Mouse (Mus musculus) adrenal gland, adult 2 months (tissue): Measurements from ENCODE around the gene Olfr1247. TPM values are rescaled to one million over a fixed set of nuclear protein-coding genes. Genes with fewer than 3 reads are reported as not detected.
"Not testable (repeated sequence)": the region's sequence is repeated elsewhere in the genome, so short reads cannot be mapped to it uniquely, and the experiment has no call there.

Experiments used
- DNase-seq: peaks from one replicate; pipeline ENCODE4 v3.0.0; 2021
- long read RNA-seq: library from polyadenylated mRNA; stranded (forward); transcript quantifications from one replicate; pipeline ENCODE4 v2.0.0, GENCODE M21; 2021
- polyA plus RNA-seq: library from polyadenylated mRNA; depleted of rRNA; stranded (reverse); fragments of >200 nt; gene quantifications from 2 replicates; pipeline ENCODE4 v1.2.3, GENCODE M21; 2012; rRNA removed
- total RNA-seq, 2 experiments: library from RNA; stranded (reverse); gene quantifications; 2 replicates each; pipeline ENCODE4 v1.2.3; 2021

Olfr1247 gene
- total RNA-seq = not detected
- polyA plus RNA-seq = not detected in 2 replicates
- long read RNA-seq = 0 reads

GRCm38 (mm10) chr2:89614030-89614429 lies at the start of gene Olfr1247:
Gene Olfr1247 (minus strand): TSS chr2:89614130.
- no peak for DNase-seq

- DNase-seq = no peak
Observed at GRCm38 (mm10) chr2:89661367-89661766, 47.4 kb upstream of the Olfr1247 start, which contains the start of gene Olfr1250. Gene Olfr1250 (minus strand): TSS chr2:89661467.

- no peak for DNase-seq
Observed at GRCm38 (mm10) chr2:89634883-89635282, 21.0 kb upstream of the Olfr1247 start, which contains the start of gene Olfr1249. Gene Olfr1249 (minus strand): TSS chr2:89634983.

GRCm38 (mm10) chr2:89618145-89618544 lies 4.2 kb upstream of the Olfr1247 start, which contains the start of gene Olfr1248:
Gene Olfr1248 (minus strand): TSS chr2:89618245.
- not testable (repeated sequence) for DNase-seq

- DNase-seq = no peak
Observed at GRCm38 (mm10) chr2:89593057-89593456, 20.9 kb downstream of the Olfr1247 start, which contains the start of gene Olfr1246. Gene Olfr1246 (minus strand): TSS chr2:89593157.

GRCm38 (mm10) chr2:89578347-89578746 lies 35.6 kb downstream of the Olfr1247 start, which contains the start of gene Olfr1245:
Gene Olfr1245 (minus strand): TSS chr2:89578447.
- no peak for DNase-seq

GRCm38 (mm10) chr2:89562706-89563105 lies 51.2 kb downstream of the Olfr1247 start:
- DNase-seq = not testable (repeated sequence)

Other genes with a start within 250 kb of the Olfr1247 start
- not detected for gene Olfr1234, start 249.3 kb downstream of the Olfr1247 start, total RNA-seq
- not detected in 2 replicates for gene Olfr1234, start 249.3 kb downstream of the Olfr1247 start, polyA plus RNA-seq
- gene Olfr1238, start 204.5 kb downstream of the Olfr1247 start, total RNA-seq = not detected
- not detected in 2 replicates for gene Olfr1238, start 204.5 kb downstream of the Olfr1247 start, polyA plus RNA-seq
- not detected for gene Olfr1239, start 193.7 kb downstream of the Olfr1247 start, total RNA-seq
- gene Olfr1239, start 193.7 kb downstream of the Olfr1247 start, polyA plus RNA-seq = not detected in 2 replicates
- gene Olfr1240, start 171.1 kb downstream of the Olfr1247 start, total RNA-seq = not detected
- not detected in 2 replicates for gene Olfr1240, start 171.1 kb downstream of the Olfr1247 start, polyA plus RNA-seq
- not detected for gene Olfr1241, start 127.0 kb downstream of the Olfr1247 start, total RNA-seq
- not detected in 2 replicates for gene Olfr1241, start 127.0 kb downstream of the Olfr1247 start, polyA plus RNA-seq
- not detected for gene Olfr1242, start 115.8 kb downstream of the Olfr1247 start, total RNA-seq
- gene Olfr1242, start 115.8 kb downstream of the Olfr1247 start, polyA plus RNA-seq = not detected in 2 replicates
- not detected for gene Olfr1243, start 82.6 kb downstream of the Olfr1247 start, total RNA-seq
- gene Olfr1243, start 82.6 kb downstream of the Olfr1247 start, polyA plus RNA-seq = not detected in 2 replicates
- not detected for gene Olfr1245, start 35.7 kb downstream of the Olfr1247 start, total RNA-seq
- gene Olfr1245, start 35.7 kb downstream of the Olfr1247 start, polyA plus RNA-seq = not detected in 2 replicates
- gene Olfr1246, start 21.0 kb downstream of the Olfr1247 start, total RNA-seq = not detected
- gene Olfr1246, start 21.0 kb downstream of the Olfr1247 start, polyA plus RNA-seq = not detected in 2 replicates
- gene Olfr1248, start 4.1 kb upstream of the Olfr1247 start, total RNA-seq = not detected
- gene Olfr1248, start 4.1 kb upstream of the Olfr1247 start, polyA plus RNA-seq = not detected in 2 replicates
- not detected for gene Olfr1249, start 20.9 kb upstream of the Olfr1247 start, total RNA-seq
- not detected in 2 replicates for gene Olfr1249, start 20.9 kb upstream of the Olfr1247 start, polyA plus RNA-seq
- not detected for gene Olfr1250, start 47.3 kb upstream of the Olfr1247 start, total RNA-seq
- not detected in 2 replicates for gene Olfr1250, start 47.3 kb upstream of the Olfr1247 start, polyA plus RNA-seq
- gene Olfr1251, start 57.8 kb upstream of the Olfr1247 start, total RNA-seq = not detected
- gene Olfr1251, start 57.8 kb upstream of the Olfr1247 start, polyA plus RNA-seq = not detected in 2 replicates
- not detected for gene Olfr1252, start 110.9 kb upstream of the Olfr1247 start, total RNA-seq
- gene Olfr1252, start 110.9 kb upstream of the Olfr1247 start, polyA plus RNA-seq = not detected in 2 replicates
- gene Olfr1253, start 143.0 kb upstream of the Olfr1247 start, total RNA-seq = not detected
- not detected in 2 replicates for gene Olfr1253, start 143.0 kb upstream of the Olfr1247 start, polyA plus RNA-seq
- gene Olfr1254, start 179.5 kb upstream of the Olfr1247 start, total RNA-seq = not detected
- gene Olfr1254, start 179.5 kb upstream of the Olfr1247 start, polyA plus RNA-seq = not detected in 2 replicates
- not detected for gene Olfr1255, start 197.9 kb upstream of the Olfr1247 start, total RNA-seq
- gene Olfr1255, start 197.9 kb upstream of the Olfr1247 start, polyA plus RNA-seq = not detected in 2 replicates
- gene Olfr1256, start 227.4 kb upstream of the Olfr1247 start, total RNA-seq = not detected
- not detected in 2 replicates for gene Olfr1256, start 227.4 kb upstream of the Olfr1247 start, polyA plus RNA-seq
- gene Olfr48, start 234.1 kb upstream of the Olfr1247 start, total RNA-seq = not detected
- gene Olfr48, start 234.1 kb upstream of the Olfr1247 start, polyA plus RNA-seq = not detected in 2 replicates